In genomic region chr19:36533082-36533481, GRCm38 (mm10) we compare ENCODE assay signal across 9 mouse cellular contexts. TPM values are rescaled to one million over a fixed set of nuclear protein-coding genes. Genes with fewer than 3 reads are reported as not detected.
DNase-seq lines count a peak whose midpoint lies in the region; ATAC-seq and TF ChIP-seq lines count a peak whose summit lies in the region.
"Had no signal": no experiment of that assay in that cellular context is flagged by ENCODE, and none has a peak within 500 bp of the region (broad histone marks: within the 10 kb centered on the region; RNA-seq: fewer than 3 reads in every experiment).

No protein-coding gene starts in this region.

- intact Hi-C loops in gastrocnemius, adult 2 months (cut with DNase I): no loop called here
- intact Hi-C loops in gastrocnemius, postnatal 36 days (cut with DNase I): no loop called here

- H3K9me3 ChIP-seq in midbrain, embryonic 15.5 days: no peaks in the 10 kb centered on the region
- no peaks in the 10 kb centered on the region for H3K9me3 ChIP-seq in midbrain, embryonic 13.5 days
- H3K9me3 ChIP-seq: heart, embryonic 15.5 days had no signal

- H3K4me1 ChIP-seq in midbrain, embryonic 15.5 days: peaks cover 18% of the 10 kb centered on the region
- H3K4me1 ChIP-seq in midbrain, embryonic 13.5 days (replicated peaks): peaks cover 27% of the 10 kb centered on the region

- 0 out of 2 replicates have a peak, but pooled peaks cover 2% of the 10 kb centered on the region for H3K27me3 ChIP-seq in midbrain, embryonic 15.5 days (replicated peaks)
- no peaks in the 10 kb centered on the region for H3K27me3 ChIP-seq in midbrain, embryonic 13.5 days
- H3K27me3 ChIP-seq: heart, embryonic 15.5 days had no signal

- no peak overlapping the region for H3K9ac ChIP-seq in midbrain, embryonic 15.5 days
- no peak overlapping the region for H3K9ac ChIP-seq in midbrain, embryonic 13.5 days (replicated peaks)
- H3K9ac ChIP-seq: heart, embryonic 15.5 days had no signal

- H3K4me3 ChIP-seq in gastrocnemius, adult 2 months: no peak overlapping the region
- H3K4me3 ChIP-seq in midbrain, embryonic 15.5 days: no peak overlapping the region
- no peak overlapping the region for H3K4me3 ChIP-seq in midbrain, embryonic 13.5 days (replicated peaks)
- H3K4me3 ChIP-seq: heart, embryonic 15.5 days had no signal

- ATAC-seq in midbrain, embryonic 15.5 days (replicated peaks): no peak
- ATAC-seq in midbrain, embryonic 13.5 days: no peak

- TF ChIP-seq CTCF in gastrocnemius, adult 2 months (IDR thresholded peaks at IDR 0.05): peak; percentile 23; the same call in 1 of the 2 replicates

- WGBS in midbrain, embryonic 15.5 days: 52% methylated on average over 5 of the region's 5 CpGs
- WGBS in midbrain, embryonic 13.5 days: 53% methylated on average over 5 of the region's 5 CpGs

- no peaks in the 10 kb centered on the region for H3K36me3 ChIP-seq in midbrain, embryonic 15.5 days (replicated peaks)
- H3K36me3 ChIP-seq in midbrain, embryonic 13.5 days: no peaks in the 10 kb centered on the region
- H3K36me3 ChIP-seq: heart, embryonic 15.5 days had no signal

- no peak overlapping the region for H3K27ac ChIP-seq in gastrocnemius, adult 2 months
- H3K27ac ChIP-seq in midbrain, embryonic 15.5 days: peak overlapping the region; percentile 42; the same call in 1 of the 2 replicates
- no peak overlapping the region for H3K27ac ChIP-seq in midbrain, embryonic 13.5 days
- H3K27ac ChIP-seq: heart, embryonic 15.5 days had no signal

- no peak for DNase-seq in gastrocnemius, adult 2 months
- DNase-seq in gastrocnemius, postnatal 36 days: no peak
- DNase-seq in embryo, embryonic 9.5 days (ENCODE audit: extremely low spot score): peak; percentile 29
- peak; percentile 31 to 62 for DNase-seq in thymus, postnatal 10 days (ENCODE audit: low spot score in 2 of 2)
- no peak for DNase-seq in frontal cortex, postnatal 14 days (ENCODE audit: low spot score in 2 of 2)
- no peak for DNase-seq in Muller cell, postnatal 12 days (ENCODE audit: inconsistent ontology term)

- no peak overlapping the region for H3K4me2 ChIP-seq in midbrain, embryonic 15.5 days
- H3K4me2 ChIP-seq in midbrain, embryonic 13.5 days (replicated peaks): no peak overlapping the region
- H3K4me2 ChIP-seq: heart, embryonic 15.5 days had no signal

RNA-seq across cellular contexts. Expression of gene Hectd2, which starts 21.4 kb away (rescaled TPM):
- total RNA-seq in gastrocnemius, adult 2 months (2021): 1 to 10 TPM; 5.5 to 6.8 TPM
- 1 to 10 TPM; 2.8 to 4.6 TPM for total RNA-seq in gastrocnemius, postnatal 36 days (2021)
- polyA plus RNA-seq in midbrain, embryonic 15.5 days (2015; fragmentation: Nextera tagmentation; extraction: Ambion mirVana): 11.2 and 12.4 TPM in 2 replicates
- polyA plus RNA-seq in midbrain, embryonic 13.5 days (2015; fragmentation: Nextera tagmentation; extraction: Ambion mirVana): 7.6 and 9.4 TPM in 2 replicates

Comparison
In these comparisons a context has a peak if more than half of its experiments do, and no peak if none do; other contexts are left out.
1. DNase-seq: peak in embryo, embryonic 9.5 days (single experiment) and thymus, postnatal 10 days (2 of 2); none in gastrocnemius, adult 2 months (single experiment), gastrocnemius, postnatal 36 days (0 of 2), frontal cortex, postnatal 14 days (0 of 2) and Muller cell, postnatal 12 days (single experiment).